Mouse (Mus musculus) liver, embryonic 14.5 days (tissue): ENCODE data around the gene Wnt7b.
A peak's percentile ranks its signal among the peaks of the same experiment; 100 is the strongest.

Experiments
- CTCF ChIP-seq: IDR thresholded peaks from 2 replicates; pipeline ENCODE4 v1.5.1; 2016; ENCODE audit warnings: antibody characterized with exemption, low read depth, control low read depth
- EP300 ChIP-seq: IDR thresholded peaks from 2 replicates; pipeline ENCODE4 v1.6.1; 2016; ENCODE audit warnings: antibody characterized with exemption, low read depth

GRCm38 (mm10) chr15:85583504-85583903 is 1.2 kb upstream of the Wnt7b start:
- TF ChIP-seq CTCF = peak; percentile 82
- no peak for TF ChIP-seq EP300
